Mouse (Mus musculus): ENCODE data around the gene Raly.

DNA sequence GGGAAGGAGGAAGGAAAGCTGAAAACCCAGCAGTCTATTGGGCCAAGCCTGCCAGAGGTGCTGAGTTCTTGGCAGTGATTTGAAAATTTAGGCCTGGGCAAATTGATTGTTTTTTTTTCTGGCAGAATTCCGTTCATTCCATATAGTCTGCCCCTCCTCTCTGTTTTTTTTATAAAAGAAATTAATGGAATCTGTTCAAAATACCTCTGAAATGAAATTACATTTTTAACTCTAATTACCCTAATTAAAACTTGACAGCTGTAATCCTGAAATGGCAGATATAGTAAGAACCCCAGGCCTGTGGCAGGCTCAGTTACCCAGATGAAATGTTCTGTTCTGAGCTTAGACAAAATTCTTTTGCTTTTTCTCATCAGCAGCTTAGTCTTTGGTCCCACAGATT lies 19.9 kb downstream of the Raly start:
- no peak for TF ChIP-seq EP300 (IDR thresholded peaks at IDR 0.05; ENCODE audit: insufficient read depth, low read depth, low read length)
- TF ChIP-seq CTCF (IDR thresholded peaks at IDR 0.05): no peak
- TF ChIP-seq POLR2A (IDR thresholded peaks at IDR 0.05; ENCODE audit: insufficient read depth, low read depth, low read length): no peak

All from heart, adult 2 months (tissue).